Mouse (Mus musculus) heart, postnatal 0 days (tissue): ENCODE results near the gene Pdzd8.

Source experiments
- CTCF ChIP-seq: IDR thresholded peaks from 2 replicates; pipeline ENCODE4 v1.5.1; 2016; ENCODE audit warnings: antibody characterized with exemption, control low read depth, low read depth
- EP300 ChIP-seq: IDR thresholded peaks from 2 replicates; pipeline ENCODE4 v1.6.1; 2016; ENCODE audit warnings: antibody characterized with exemption, low read depth

- TF ChIP-seq CTCF (no peak), EP300 (no peak)
These were observed 25.4 kb upstream of the Pdzd8 start for GRCm38 (mm10) chr19:59371016-59371415.
